Mouse (Mus musculus) liver, postnatal 0 days (tissue): Measurements from ENCODE around the gene Jak1. TPM values are rescaled to one million over a fixed set of nuclear protein-coding genes. Genes with fewer than 3 reads are reported as not detected.
"Not testable (repeated sequence)": the region's sequence is repeated elsewhere in the genome, so short reads cannot be mapped to it uniquely, and the experiment has no call there.

Source experiments
- ATAC-seq: fragments of 200-750 bp; cut with Nextera tagmentation; 2 replicates; pipeline ENCODE4 v1.8.0; 2017; ENCODE audit warnings: mild to moderate bottlenecking, moderate library complexity
- DNase-seq: peaks from one replicate; pipeline ENCODE4 v3.0.0-alpha.2; 2016
- H3K27ac ChIP-seq: fragments of 300-500 bp; sonication (generic); 2 replicates; pipeline ENCODE4 v1.5.1; 2014; ENCODE audit warnings: antibody characterized with exemption, moderate library complexity, mild to moderate bottlenecking, low read depth
- H3K27me3 ChIP-seq: fragments of 300-500 bp; sonication (generic); 2 replicates; pipeline ENCODE4 v1.6.1; 2014; ENCODE audit warnings: low read length, control low read depth, mixed read lengths; ENCODE audit not compliant: insufficient read depth
- H3K36me3 ChIP-seq: fragments of 300-500 bp; sonication (generic); replicated peaks from 2 replicates; pipeline ENCODE4 v1.6.1; 2014; ENCODE audit warnings: mild to moderate bottlenecking, control low read depth, low read length, moderate library complexity, mixed read lengths; ENCODE audit not compliant: insufficient read depth
- H3K4me1 ChIP-seq: fragments of 300-500 bp; sonication (generic); 2 replicates; pipeline ENCODE4 v1.6.1; 2014; ENCODE audit warnings: antibody characterized with exemption, mild to moderate bottlenecking, control low read depth; ENCODE audit not compliant: insufficient read depth
- H3K4me2 ChIP-seq: fragments of 300-500 bp; sonication (generic); 2 replicates; pipeline ENCODE4 v1.6.1; 2014; ENCODE audit warnings: low read depth, mild to moderate bottlenecking, low read length, moderate library complexity, mixed read lengths
- H3K4me3 ChIP-seq: fragments of 300-500 bp; sonication (generic); 2 replicates; pipeline ENCODE4 v1.5.1; 2014; ENCODE audit warnings: low read depth, low read length
- H3K9ac ChIP-seq: fragments of 300-500 bp; sonication (generic); replicated peaks from 2 replicates; pipeline ENCODE4 v1.6.1; 2014; ENCODE audit warnings: mild to moderate bottlenecking, moderate library complexity
- H3K9me3 ChIP-seq: fragments of 300-500 bp; sonication (generic); 2 replicates; pipeline ENCODE4 v1.6.1; 2016; ENCODE audit warnings: mild to moderate bottlenecking, control low read depth, low read length, mixed read lengths
- CTCF ChIP-seq: sonication (generic); IDR thresholded peaks from 2 replicates; pipeline ENCODE4 v1.5.1; 2016; ENCODE audit warnings: antibody characterized with exemption, low read depth
- EP300 ChIP-seq: IDR thresholded peaks from 2 replicates; pipeline ENCODE4 v1.6.1; 2016; ENCODE audit warnings: antibody characterized with exemption, low read depth, mild to moderate bottlenecking
- WGBS: fragments of 180-500 bp; shearing (Covaris S2); extraction: QIAGEN DNeasy Blood & Tissue Kit; methylation state at CpG from one replicate; pipeline ENCODE4 v1.1.7; 2014; ENCODE audit not compliant: insufficient replicate concordance; 5-methylcytosine and 5-hydroxymethylcytosine counted together
- polyA plus RNA-seq: library from polyadenylated mRNA; unstranded; fragments of >200 nt; fragmentation: Nextera tagmentation; extraction: Ambion mirVana; gene quantifications from 2 replicates; pipeline ENCODE4 v1.2.1, GENCODE M21; 2015

Gene Jak1
- polyA plus RNA-seq, 1 experiment from 2014 or later, result 51.2 TPM

DNA sequence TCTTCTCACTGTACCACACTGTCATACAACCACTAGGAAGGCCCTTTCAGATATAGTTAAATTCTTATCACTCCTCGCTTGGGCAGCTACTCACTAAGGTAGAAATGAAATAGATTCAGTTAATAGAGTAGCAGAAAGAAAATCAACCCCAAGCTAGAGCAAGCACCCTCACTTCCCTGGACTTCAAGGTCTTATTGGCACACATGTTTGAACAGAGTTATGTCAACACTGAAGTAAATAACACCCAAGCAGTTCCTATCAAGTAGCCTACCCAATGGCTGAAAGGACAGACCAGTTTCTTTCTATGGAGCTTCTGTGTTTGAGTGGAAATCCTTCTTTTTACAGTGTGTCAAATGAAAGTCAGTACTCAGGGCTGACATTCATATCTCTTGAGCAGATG is 17.2 kb upstream of the Jak1 start:
- H3K27ac ChIP-seq, result 0 out of 2 replicates have a peak overlapping the region, but pooled peaks have one; percentile 9
- H3K4me3 ChIP-seq, result no peak overlapping the region
- DNase-seq, result no peak
- WGBS, result 44% methylated on average over 1 of the region's 1 CpGs
- no peaks in the 10 kb centered on the region for H3K36me3 ChIP-seq
- no peaks in the 10 kb centered on the region for H3K9me3 ChIP-seq
- no peaks in the 10 kb centered on the region for H3K27me3 ChIP-seq
- peaks cover 9% of the 10 kb centered on the region for H3K4me1 ChIP-seq
- H3K4me2 ChIP-seq, result no peak overlapping the region
- H3K9ac ChIP-seq, result no peak overlapping the region
- peak; percentile 83 for ATAC-seq
- TF ChIP-seq CTCF (no peak), EP300 (no peak)

DNA sequence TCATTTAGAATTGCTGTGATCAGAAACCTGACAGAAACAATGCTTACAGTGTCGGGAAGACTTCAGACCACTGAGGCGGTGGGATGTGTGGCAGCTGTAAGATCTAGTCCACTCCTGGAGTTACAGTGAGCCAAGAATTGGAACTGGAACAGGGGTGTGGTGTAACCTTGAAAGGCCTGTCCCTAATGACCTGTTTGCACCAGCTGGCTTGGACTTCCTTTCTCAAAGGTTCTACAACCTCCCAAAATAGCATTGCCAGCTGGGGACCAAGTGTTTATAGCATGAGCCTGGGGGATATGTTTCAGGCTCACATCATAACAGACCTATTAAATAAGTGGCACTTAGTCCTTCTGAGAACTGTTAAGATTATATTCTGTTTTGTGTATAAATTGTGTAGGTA is 15.0 kb upstream of the Jak1 start:
- 75% methylated on average over 2 of the region's 2 CpGs for WGBS
- no peak for ATAC-seq
- TF ChIP-seq EP300, result no peak
- TF ChIP-seq CTCF, result no peak

DNA sequence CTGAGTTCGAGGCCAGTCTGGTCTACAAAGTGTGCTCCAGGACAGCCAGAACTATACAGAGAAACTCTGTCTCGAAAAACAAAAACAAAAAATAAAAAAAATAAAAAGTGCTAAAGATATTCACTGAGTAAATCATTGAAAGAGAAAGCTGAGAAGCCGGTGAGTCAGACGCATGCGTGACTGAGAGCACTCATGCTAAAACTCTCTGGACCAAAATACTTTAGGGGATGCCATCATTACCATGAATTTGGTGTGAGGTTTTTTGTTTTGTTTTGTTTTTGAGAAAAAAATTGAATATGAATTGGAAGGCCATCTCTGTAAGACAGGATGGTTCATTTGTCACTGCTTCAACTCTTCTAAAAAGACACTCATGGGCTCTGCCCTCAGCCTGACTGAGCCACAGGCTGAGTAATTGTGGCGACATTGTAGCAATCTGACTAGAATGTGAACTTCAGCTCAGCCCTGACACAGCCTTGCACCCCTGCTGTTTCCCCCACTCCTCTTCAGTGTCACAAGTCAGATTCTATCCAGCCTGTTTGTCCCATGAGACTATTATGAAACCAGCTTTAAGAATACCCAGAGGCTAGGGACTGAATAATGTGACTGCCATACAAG is 11.5 kb upstream of the Jak1 start:
- no peak overlapping the region for H3K4me3 ChIP-seq
- H3K27ac ChIP-seq, result no peak overlapping the region
- H3K4me2 ChIP-seq, result no peak overlapping the region
- no peaks in the 10 kb centered on the region for H3K9me3 ChIP-seq
- 75% methylated on average over 6 of the region's 6 CpGs for WGBS
- no peaks in the 10 kb centered on the region for H3K4me1 ChIP-seq
- no peak overlapping the region for H3K9ac ChIP-seq
- DNase-seq (no peak), ATAC-seq (no peak)
- no peaks in the 10 kb centered on the region for H3K27me3 ChIP-seq
- H3K36me3 ChIP-seq, result no peaks in the 10 kb centered on the region
- TF ChIP-seq EP300, result no peak
- no peak for TF ChIP-seq CTCF

More for the DNA sequence above, 15.0 kb upstream of the Jak1 start:
- Histone ChIP-seq H3K9ac (no peak overlapping the region), H3K27ac (no peak overlapping the region), H3K4me2 (no peak overlapping the region), H3K4me3 (no peak overlapping the region), H3K27me3 (no peaks in the 10 kb centered on the region), H3K9me3 (no peaks in the 10 kb centered on the region), H3K36me3 (no peaks in the 10 kb centered on the region), H3K4me1 (peaks cover 9% of the 10 kb centered on the region)
- DNase-seq, result no peak

DNA sequence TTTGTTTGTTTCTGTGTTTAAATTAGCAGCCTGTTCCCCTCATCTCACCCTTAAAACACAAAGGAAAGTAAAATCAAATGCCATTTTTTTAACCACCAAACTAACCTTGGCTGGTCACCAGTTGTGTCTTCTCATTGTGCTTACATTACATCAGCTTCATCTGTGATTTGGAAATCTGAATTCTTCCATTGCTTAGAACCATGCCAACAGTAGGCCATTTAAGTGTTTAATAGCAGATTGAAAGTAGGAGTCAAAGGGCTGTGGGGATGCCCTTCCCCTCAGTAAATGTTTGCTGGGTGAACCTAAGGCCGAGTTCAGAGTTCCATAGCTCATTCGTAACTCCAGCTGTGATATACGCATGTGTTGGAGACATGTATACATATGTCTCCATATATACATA is 10.8 kb upstream of the Jak1 start:
- Histone ChIP-seq H3K27me3 (no peaks in the 10 kb centered on the region), H3K9ac (no peak overlapping the region), H3K4me2 (no peak overlapping the region), H3K9me3 (no peaks in the 10 kb centered on the region), H3K36me3 (no peaks in the 10 kb centered on the region), H3K4me1 (no peaks in the 10 kb centered on the region), H3K27ac (no peak overlapping the region), H3K4me3 (no peak overlapping the region)
- ATAC-seq (peak; percentile 80), DNase-seq (no peak)
- TF ChIP-seq EP300, result no peak
- TF ChIP-seq CTCF, result no peak
- WGBS, result 71% methylated on average over 3 of the region's 3 CpGs

DNA sequence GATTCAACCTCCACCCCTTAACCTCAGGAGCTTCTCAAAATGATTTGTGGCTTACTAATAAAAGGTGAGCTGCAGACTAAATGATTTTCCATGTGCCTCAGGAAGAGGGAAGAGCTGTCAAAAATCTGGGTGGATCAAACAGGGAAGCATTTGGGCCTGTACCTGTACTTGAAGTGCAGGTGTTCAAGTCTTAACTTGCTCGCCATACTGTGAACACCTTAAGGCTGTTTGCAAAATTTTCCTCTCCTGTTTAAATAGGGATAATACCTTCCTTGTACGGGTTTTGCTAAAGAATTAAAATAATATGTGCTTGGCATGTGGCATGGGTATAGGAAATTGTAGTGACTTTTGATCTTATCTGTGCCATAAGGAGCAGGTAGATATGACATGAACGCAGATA is 5.7 kb upstream of the Jak1 start:
- H3K27ac ChIP-seq, result no peak overlapping the region
- no peak for ATAC-seq
- WGBS, result 76% methylated on average over 3 of the region's 3 CpGs
- no peaks in the 10 kb centered on the region for H3K36me3 ChIP-seq
- no peak for DNase-seq
- no peaks in the 10 kb centered on the region for H3K27me3 ChIP-seq
- H3K4me1 ChIP-seq, result no peaks in the 10 kb centered on the region
- no peak overlapping the region for H3K9ac ChIP-seq
- H3K4me2 ChIP-seq, result no peak overlapping the region
- H3K9me3 ChIP-seq, result no peaks in the 10 kb centered on the region
- no peak overlapping the region for H3K4me3 ChIP-seq
- no peak for TF ChIP-seq EP300
- no peak for TF ChIP-seq CTCF

DNA sequence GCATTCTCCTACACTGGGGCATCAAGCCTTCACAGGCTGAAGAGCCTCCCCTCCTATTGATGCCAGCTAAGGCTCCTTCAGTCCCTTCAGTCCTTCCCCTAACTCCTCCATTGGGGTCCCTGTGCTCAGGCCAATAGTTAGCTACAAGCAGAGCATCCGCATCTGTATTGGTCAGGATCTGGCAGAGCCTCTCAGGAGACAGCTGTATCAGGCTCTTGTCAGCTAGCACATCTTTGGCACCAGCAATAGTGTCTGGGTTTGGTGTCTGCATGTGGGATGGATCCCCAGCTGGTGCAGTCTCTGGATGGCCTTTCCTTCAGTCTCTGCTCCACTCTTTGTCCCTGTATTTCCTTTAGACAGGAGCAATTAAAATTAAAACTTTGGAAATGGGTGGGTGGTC is 3.4 kb upstream of the Jak1 start:
- not testable (repeated sequence) for ATAC-seq, H3K27ac ChIP-seq, H3K4me1 ChIP-seq, H3K4me3 ChIP-seq, H3K4me2 ChIP-seq, H3K27me3 ChIP-seq, H3K9ac ChIP-seq, H3K9me3 ChIP-seq, DNase-seq, H3K36me3 ChIP-seq
- 81% methylated on average over 1 of the region's 1 CpGs for WGBS

DNA sequence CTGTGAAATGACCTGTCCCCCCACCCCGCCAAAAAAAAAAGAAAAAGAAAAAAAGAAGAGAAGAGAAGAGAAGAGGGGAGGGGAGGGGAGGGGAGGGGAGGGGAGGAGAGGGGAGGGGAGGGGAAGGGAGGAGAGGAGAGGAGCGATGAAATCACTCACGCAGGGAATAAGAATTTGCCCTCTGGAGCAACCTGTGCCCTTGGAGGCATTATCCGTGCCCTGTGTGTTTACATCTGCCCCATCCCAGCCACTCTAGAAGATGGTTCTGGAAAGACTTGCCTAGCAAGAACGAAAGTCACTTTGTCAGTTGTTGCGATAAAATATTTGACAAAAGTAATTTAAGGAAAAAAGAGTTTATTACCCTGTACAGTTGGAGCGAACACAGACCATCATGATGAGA is 441 bp upstream of the Jak1 start:
- TF ChIP-seq CTCF, result no peak
- TF ChIP-seq EP300, result no peak
- Histone ChIP-seq H3K27me3 (no peaks in the 10 kb centered on the region), H3K4me2 (peak overlapping the region; percentile 93), H3K4me3 (peak overlapping the region; percentile 100), H3K9ac (0 out of 2 replicates have a peak overlapping the region, but pooled peaks have one; percentile 100), H3K36me3 (no peaks in the 10 kb centered on the region), H3K9me3 (no peaks in the 10 kb centered on the region), H3K27ac (peak overlapping the region; percentile 99), H3K4me1 (peaks cover 24% of the 10 kb centered on the region)
- WGBS, result 35% methylated on average over 7 of the region's 7 CpGs
- DNase-seq (no peak), ATAC-seq (no peak)
